Mouse (Mus musculus) E14TG2a.4 (cell line): Measurements from ENCODE around the gene Pxylp1.

Experiments
- CTCF ChIP-seq: conservative IDR thresholded peaks from 2 replicates; pipeline ENCODE4 v1.5.1; 2014; ENCODE audit warnings: low read length
- NANOG ChIP-seq: IDR thresholded peaks from 2 replicates; pipeline ENCODE4 v1.6.1; 2014; ENCODE audit warnings: borderline replicate concordance, low read length, mixed read lengths
- POU5F1 ChIP-seq: IDR thresholded peaks from 2 replicates; pipeline ENCODE4 v1.6.1; 2014; ENCODE audit warnings: low read length, borderline replicate concordance

DNA sequence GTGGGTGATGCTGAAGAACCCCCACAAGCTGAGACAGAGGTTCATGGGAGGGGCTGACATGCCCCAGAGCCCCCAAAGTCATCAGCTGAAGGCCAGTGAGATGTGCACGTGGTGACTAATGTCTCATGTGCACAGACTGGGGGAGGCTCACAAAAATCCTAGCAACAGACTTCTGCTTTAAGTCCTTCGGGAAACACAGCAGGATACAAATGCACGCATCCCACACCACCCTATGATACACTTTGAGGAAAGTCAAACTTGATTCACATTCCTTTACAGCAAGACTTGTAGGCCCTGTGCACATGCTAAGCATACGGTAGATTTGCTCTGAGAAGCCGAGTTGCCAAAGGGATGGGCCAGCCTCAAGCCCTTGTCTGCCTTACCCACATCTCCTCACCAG lies 53.1 kb downstream of the Pxylp1 start:
- TF ChIP-seq CTCF: no peak
- TF ChIP-seq POU5F1: no peak
- no peak for TF ChIP-seq NANOG
